Mouse (Mus musculus) lung, postnatal 0 days (tissue): ENCODE data around the gene Lrrc4c. TPM values are rescaled to one million over a fixed set of nuclear protein-coding genes. Genes with fewer than 3 reads are reported as not detected.

ENCODE experiments used
- ATAC-seq: fragments of 200-750 bp; cut with Nextera tagmentation; 2 replicates; pipeline ENCODE4 v1.8.0; 2017; ENCODE audit warnings: moderate library complexity
- DNase-seq: peaks from one replicate; pipeline ENCODE4 v3.0.0-alpha.2; 2016; ENCODE audit warnings: low spot score
- H3K27ac ChIP-seq: fragments of 300-500 bp; sonication (generic); 2 replicates; pipeline ENCODE4 v1.5.1; 2014; ENCODE audit warnings: antibody characterized with exemption, mild to moderate bottlenecking, low read length, mixed read lengths
- H3K27me3 ChIP-seq: fragments of 300-500 bp; sonication (generic); replicated peaks from 2 replicates; pipeline ENCODE4 v1.6.1; 2014; ENCODE audit warnings: low read length, mixed read lengths; ENCODE audit not compliant: insufficient read depth
- H3K36me3 ChIP-seq: fragments of 300-500 bp; sonication (generic); 2 replicates; pipeline ENCODE4 v1.6.1; 2014; ENCODE audit warnings: low read length, mixed read lengths; ENCODE audit not compliant: insufficient read depth
- H3K4me1 ChIP-seq: fragments of 300-500 bp; sonication (generic); 2 replicates; pipeline ENCODE4 v1.6.1; 2014; ENCODE audit warnings: antibody characterized with exemption, low read depth, low read length, mixed read lengths; ENCODE audit not compliant: insufficient read depth
- H3K4me2 ChIP-seq: fragments of 300-500 bp; sonication (generic); replicated peaks from 2 replicates; pipeline ENCODE4 v1.6.1; 2014; ENCODE audit warnings: low read depth, mild to moderate bottlenecking, low read length, moderate library complexity, mixed read lengths
- H3K4me3 ChIP-seq: fragments of 300-500 bp; sonication (generic); 2 replicates; pipeline ENCODE4 v1.5.1; 2014; ENCODE audit warnings: low read depth, low read length
- H3K9ac ChIP-seq: fragments of 300-500 bp; sonication (generic); replicated peaks from 2 replicates; pipeline ENCODE4 v1.6.1; 2014; ENCODE audit warnings: low read depth, mild to moderate bottlenecking
- H3K9me3 ChIP-seq: fragments of 300-500 bp; sonication (generic); 2 replicates; pipeline ENCODE4 v1.6.1; 2016; ENCODE audit warnings: low read length, mixed read lengths
- CTCF ChIP-seq: IDR thresholded peaks from 2 replicates; pipeline ENCODE4 v1.5.1; 2016; ENCODE audit warnings: antibody characterized with exemption, mild to moderate bottlenecking
- EP300 ChIP-seq: IDR thresholded peaks from 2 replicates; pipeline ENCODE4 v1.6.1; 2016; ENCODE audit warnings: antibody characterized with exemption, mild to moderate bottlenecking, control low read depth
- WGBS: fragments of 180-500 bp; shearing (Covaris S2); extraction: QIAGEN DNeasy Blood & Tissue Kit; methylation state at CpG from one replicate; pipeline ENCODE4 v1.1.7; 2014; 5-methylcytosine and 5-hydroxymethylcytosine counted together
- polyA plus RNA-seq: library from polyadenylated mRNA; unstranded; fragments of >200 nt; fragmentation: Nextera tagmentation; extraction: Ambion mirVana; gene quantifications from 2 replicates; pipeline ENCODE4 v1.2.1, GENCODE M21; 2015

The Lrrc4c gene
- polyA plus RNA-seq, 1 experiment from 2014 or later: 0.81 TPM

DNA sequence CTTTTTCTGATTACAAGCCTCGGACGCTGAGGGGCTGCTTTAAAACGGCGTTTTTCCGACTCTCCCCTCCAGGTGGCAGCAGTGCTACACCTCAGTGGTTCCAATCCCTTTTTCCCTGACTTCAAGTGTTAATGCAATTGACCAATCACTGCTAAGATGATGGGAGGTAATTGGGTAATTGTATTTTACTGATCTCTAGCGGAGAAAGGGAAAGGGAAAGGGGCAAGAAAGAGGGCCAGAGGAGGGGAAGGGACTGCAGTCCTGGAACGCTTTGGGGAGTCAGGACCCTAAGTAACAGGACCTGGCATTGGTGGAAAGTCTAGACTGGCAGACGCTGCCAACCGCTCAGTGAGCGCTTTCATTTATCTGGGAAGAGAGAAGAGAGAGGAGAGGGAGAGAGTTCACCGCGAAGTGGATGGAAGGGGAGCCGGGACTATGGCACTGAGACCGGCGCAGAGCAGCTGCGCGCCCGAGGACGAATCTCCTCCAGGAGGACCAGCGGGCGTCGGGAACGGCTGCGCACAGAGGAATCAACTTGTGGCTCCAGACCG, 1148.3 kb downstream of the Lrrc4c start:
- H3K4me1 ChIP-seq: no peaks in the 10 kb centered on the region
- under 1% methylated on average over 24 of the region's 25 CpGs for WGBS
- ATAC-seq: peak; percentile 89
- no peak overlapping the region for H3K27ac ChIP-seq
- TF ChIP-seq EP300 (no peak), CTCF (peak; percentile 83)
- peak overlapping the region; percentile 42 for H3K4me3 ChIP-seq
- H3K4me2 ChIP-seq: peak overlapping the region; percentile 69
- H3K36me3 ChIP-seq: no peaks in the 10 kb centered on the region
- no peaks in the 10 kb centered on the region for H3K27me3 ChIP-seq
- DNase-seq: peak; percentile 88
- H3K9ac ChIP-seq: no peak overlapping the region
- no peaks in the 10 kb centered on the region for H3K9me3 ChIP-seq

DNA sequence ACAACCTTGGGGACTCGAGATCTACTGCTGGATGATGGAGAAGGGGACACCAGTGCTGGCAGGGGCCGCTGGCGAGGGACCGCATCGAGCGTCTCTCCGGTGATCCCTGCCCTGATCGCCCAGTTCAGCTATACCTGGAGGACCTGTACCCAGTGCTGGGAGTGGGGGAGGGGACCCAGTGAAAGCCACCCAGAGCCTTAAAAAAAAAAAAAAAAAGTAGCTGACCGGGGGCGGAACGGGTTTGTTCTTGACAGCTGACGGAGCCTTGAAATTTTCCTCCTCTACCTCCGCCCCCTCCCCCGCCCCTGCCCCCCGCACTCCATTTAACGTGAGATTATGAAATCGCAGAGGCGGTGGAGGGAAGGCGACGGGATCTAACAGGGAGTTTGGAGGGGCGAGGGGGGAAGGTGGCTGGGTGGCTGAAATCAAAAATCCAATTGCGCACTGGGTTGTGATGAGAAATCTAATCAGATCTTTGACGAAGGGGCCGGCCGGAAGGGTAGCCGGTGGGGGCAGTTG, 1149.1 kb downstream of the Lrrc4c start:
- Histone ChIP-seq H3K9me3 (no peaks in the 10 kb centered on the region), H3K4me3 (peak overlapping the region; percentile 42), H3K27ac (no peak overlapping the region), H3K27me3 (no peaks in the 10 kb centered on the region), H3K4me1 (no peaks in the 10 kb centered on the region), H3K36me3 (no peaks in the 10 kb centered on the region), H3K9ac (no peak overlapping the region), H3K4me2 (peak overlapping the region; percentile 69)
- WGBS: under 1% methylated on average over 26 of the region's 26 CpGs
- DNase-seq: peak; percentile 6
- ATAC-seq: peak; percentile 16; the same call in 1 of the 2 replicates
- TF ChIP-seq CTCF: no peak
- TF ChIP-seq EP300: no peak

DNA sequence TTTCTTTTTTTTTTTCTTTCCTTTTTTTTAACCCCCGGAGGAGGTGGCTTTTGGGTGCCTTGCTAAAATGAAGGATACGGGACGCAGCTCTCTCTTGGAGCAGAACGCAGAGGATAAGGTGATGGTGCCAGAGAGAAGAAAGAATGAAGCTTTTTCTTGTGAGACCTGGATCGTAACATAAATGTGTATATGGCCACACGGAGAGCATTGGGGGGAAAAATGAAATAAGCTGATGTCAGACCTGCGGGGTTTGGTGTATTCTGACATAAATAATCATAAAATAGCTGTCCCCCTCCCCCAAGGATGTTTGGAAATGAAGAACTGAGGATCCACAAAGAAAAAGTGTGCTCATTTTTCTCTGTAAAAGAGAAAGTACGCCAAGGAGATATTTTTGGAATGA, 1149.7 kb downstream of the Lrrc4c start:
- no peak overlapping the region for H3K4me3 ChIP-seq
- no peak for DNase-seq
- TF ChIP-seq EP300 (no peak), CTCF (no peak)
- no peak overlapping the region for H3K9ac ChIP-seq
- no peaks in the 10 kb centered on the region for H3K4me1 ChIP-seq
- no peaks in the 10 kb centered on the region for H3K36me3 ChIP-seq
- no peaks in the 10 kb centered on the region for H3K9me3 ChIP-seq
- no peak for ATAC-seq
- no peak overlapping the region for H3K27ac ChIP-seq
- WGBS: 8% methylated on average over 8 of the region's 8 CpGs
- peak overlapping the region; percentile 69; the same call in 1 of the 2 replicates for H3K4me2 ChIP-seq
- no peaks in the 10 kb centered on the region for H3K27me3 ChIP-seq

DNA sequence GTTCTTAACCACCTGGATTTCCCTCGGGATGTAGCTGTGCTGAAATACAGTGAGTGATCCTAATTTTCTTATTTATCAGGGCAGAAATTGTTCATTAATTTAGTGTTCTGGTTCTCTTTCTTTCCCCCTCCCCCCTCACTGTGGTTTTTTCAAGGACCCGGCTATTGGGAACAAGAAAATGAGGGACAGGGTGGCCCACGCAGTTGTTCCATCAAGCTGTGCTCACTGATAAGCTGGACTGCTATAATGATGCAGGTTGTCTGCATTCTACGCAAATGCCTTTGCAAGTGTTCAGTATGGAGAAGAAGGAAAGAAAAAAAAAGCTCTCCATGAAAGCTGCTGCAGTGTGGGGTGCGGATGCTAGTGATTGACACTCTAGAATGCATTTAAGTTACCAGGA, 1150.4 kb downstream of the Lrrc4c start:
- no peak overlapping the region for H3K27ac ChIP-seq
- no peaks in the 10 kb centered on the region for H3K36me3 ChIP-seq
- no peaks in the 10 kb centered on the region for H3K4me1 ChIP-seq
- no peaks in the 10 kb centered on the region for H3K9me3 ChIP-seq
- ATAC-seq (no peak), DNase-seq (no peak)
- no peak overlapping the region for H3K9ac ChIP-seq
- no peak for TF ChIP-seq CTCF
- TF ChIP-seq EP300: no peak
- no peaks in the 10 kb centered on the region for H3K27me3 ChIP-seq
- no peak overlapping the region for H3K4me3 ChIP-seq
- WGBS: 28% methylated on average over 5 of the region's 5 CpGs
- H3K4me2 ChIP-seq: no peak overlapping the region

DNA sequence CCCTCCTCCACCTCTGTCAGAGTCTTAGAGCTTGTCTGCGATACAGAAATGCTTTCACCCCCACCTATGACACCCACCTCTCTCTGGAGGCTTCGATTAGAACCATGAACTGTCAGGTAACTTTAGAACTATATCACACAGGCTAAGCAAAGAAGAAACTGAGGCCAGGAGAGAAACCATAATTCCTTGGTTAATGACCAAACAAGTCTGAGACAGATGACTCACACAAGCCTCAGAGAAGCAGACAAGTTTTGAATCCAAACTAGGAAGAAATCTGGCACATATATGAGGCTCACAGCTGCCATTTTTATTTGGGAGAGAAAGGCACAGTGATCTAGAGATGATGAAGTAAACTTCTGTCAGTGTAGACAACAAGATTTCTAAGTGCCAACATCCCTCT, 1151.4 kb downstream of the Lrrc4c start:
- Histone ChIP-seq H3K27ac (no peak overlapping the region), H3K36me3 (no peaks in the 10 kb centered on the region), H3K4me1 (no peaks in the 10 kb centered on the region), H3K4me3 (no peak overlapping the region), H3K4me2 (no peak overlapping the region), H3K9ac (no peak overlapping the region), H3K27me3 (no peaks in the 10 kb centered on the region), H3K9me3 (no peaks in the 10 kb centered on the region)
- no peak for DNase-seq
- WGBS: 45% methylated on average over 2 of the region's 2 CpGs
- TF ChIP-seq CTCF (no peak), EP300 (no peak)
- ATAC-seq: no peak

DNA sequence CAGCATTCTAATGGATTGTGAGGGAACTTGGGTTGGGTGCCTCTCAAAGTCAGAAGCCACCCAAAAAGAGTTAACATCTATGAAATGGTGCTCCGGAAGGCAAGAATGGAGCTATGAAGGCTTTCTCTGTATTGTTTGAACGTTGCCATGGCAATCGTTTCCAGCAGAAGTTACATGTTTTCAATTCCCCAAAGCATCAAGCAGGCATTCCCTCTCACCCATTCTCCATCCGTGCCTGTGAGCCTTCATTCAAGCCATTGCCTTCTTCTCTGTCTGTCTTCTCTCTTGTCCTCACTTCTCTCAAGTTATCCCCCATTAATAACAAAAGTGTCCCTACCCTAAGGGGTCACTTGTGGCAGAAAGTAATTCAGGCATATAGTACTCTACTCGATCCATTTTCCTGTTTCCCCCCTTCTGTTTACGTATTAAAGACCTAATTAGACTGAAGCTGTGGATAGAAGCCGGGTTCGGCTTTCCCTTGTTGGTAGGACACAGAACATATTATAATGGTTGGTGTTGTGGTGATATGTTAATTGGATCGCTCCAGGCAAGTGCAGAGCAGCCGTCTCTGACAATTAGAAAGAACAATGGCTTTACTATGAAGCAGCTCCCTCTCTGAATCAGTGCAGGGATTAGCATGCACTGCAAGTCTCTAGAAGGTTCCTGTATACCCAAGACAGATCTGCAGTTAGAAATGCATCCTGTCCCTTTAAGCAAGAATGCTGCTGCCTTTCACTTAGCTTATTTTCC, 1160.4 kb downstream of the Lrrc4c start:
- TF ChIP-seq EP300 (no peak), CTCF (no peak)
- H3K9me3 ChIP-seq: no peaks in the 10 kb centered on the region

More for the DNA sequence above, 1160.4 kb downstream of the Lrrc4c start:
- H3K4me3 ChIP-seq: no peak overlapping the region
- H3K27me3 ChIP-seq: no peaks in the 10 kb centered on the region
- H3K27ac ChIP-seq: no peak overlapping the region
- H3K36me3 ChIP-seq: no peaks in the 10 kb centered on the region
- H3K4me1 ChIP-seq: no peaks in the 10 kb centered on the region
- DNase-seq: no peak
- no peak for ATAC-seq
- H3K9ac ChIP-seq: no peak overlapping the region
- WGBS: 76% methylated on average over 10 of the region's 10 CpGs
- H3K4me2 ChIP-seq: no peak overlapping the region
